ENCODE assay signal across 8 mouse cellular contexts in the genomic region with DNA sequence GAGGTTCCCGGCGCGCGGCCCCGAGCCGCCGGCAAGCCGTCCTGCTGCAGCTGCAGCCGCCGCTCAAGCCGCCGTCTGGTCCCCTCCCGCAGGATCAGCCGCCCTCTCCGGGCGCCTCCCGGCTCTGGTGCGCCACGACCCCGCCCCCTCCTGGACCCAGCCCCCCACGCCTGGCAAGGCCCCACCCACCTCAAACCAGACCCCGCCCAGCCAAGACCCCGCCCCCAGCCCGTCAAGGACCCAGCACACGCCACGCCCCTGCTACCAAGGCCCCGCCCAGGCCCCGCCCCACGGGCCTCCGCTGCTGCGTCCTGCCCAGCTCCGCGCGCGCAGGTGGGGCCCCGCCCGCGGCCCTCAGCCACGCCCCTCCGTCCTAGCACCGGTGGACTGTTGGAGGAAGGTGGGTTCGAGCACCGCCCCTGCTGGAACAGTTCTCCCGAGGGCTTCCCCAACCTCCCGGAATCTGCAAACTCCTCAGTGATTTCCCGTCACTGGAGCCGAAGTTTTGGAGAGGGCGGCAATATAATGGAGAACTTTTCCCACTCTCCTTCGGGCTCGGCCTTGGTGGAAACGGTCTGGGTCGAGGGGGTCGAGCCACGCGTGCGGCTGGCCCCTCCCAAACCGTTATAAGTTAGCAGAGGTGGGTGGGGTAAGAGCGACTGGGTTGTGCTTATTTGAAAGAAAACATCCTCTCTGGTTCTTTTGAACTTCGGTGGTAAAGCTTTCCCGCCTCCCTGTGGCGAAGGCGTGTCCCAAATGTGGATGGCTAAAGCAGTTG. TPM values are rescaled to one million over a fixed set of nuclear protein-coding genes. Genes with fewer than 3 reads are reported as not detected.
DNase-seq lines count a peak whose midpoint lies in the region; ATAC-seq lines count a peak whose summit lies in the region.

A gene (minus strand): TSS at position 158 of the 778 bp plus-strand sequence.

- H3K4me1 ChIP-seq in lung, embryonic 16.5 days (replicated peaks; ENCODE audit: control insufficient read depth, insufficient read depth, low read length), result peaks cover 36% of the 10 kb centered on the region

- H3K36me3 ChIP-seq in lung, embryonic 16.5 days (ENCODE audit: control insufficient read depth, insufficient read depth, low read length), result no peaks in the 10 kb centered on the region

- H3K4me3 ChIP-seq in lung, embryonic 16.5 days (ENCODE audit: low read length), result peak within 1 kb of the TSS; percentile 72

- H3K9ac ChIP-seq in lung, embryonic 16.5 days (ENCODE audit: low read length), result peak within 1 kb of the TSS; percentile 87

- ATAC-seq in lung, embryonic 16.5 days (ENCODE audit: low read depth), result peak; percentile 94

- H3K27ac ChIP-seq in lung, embryonic 16.5 days (ENCODE audit: low read length), result peak within 1 kb of the TSS; percentile 90

- H3K4me2 ChIP-seq in lung, embryonic 16.5 days (ENCODE audit: low read depth, low read length), result peak within 1 kb of the TSS; percentile 74

- WGBS in lung, embryonic 16.5 days, result 2% methylated on average over 48 of the region's 62 CpGs

- no peaks in the 10 kb centered on the region for H3K27me3 ChIP-seq in lung, embryonic 16.5 days (ENCODE audit: control insufficient read depth, insufficient read depth, low read depth, low read length)

- peak; percentile 97 for DNase-seq in Muller cell, postnatal 12 days (ENCODE audit: inconsistent ontology term)
- DNase-seq in cerebellum, adult 8-10 months, result peak; percentile 47
- peak; percentile 94 for DNase-seq in forelimb bud, embryonic 11.5 days (ENCODE audit: low read depth, low spot score)
- peak; percentile 98 for DNase-seq in heart, postnatal 4 days
- peak; percentile 89 for DNase-seq in layer of hippocampus, adult 9-11 months
- DNase-seq in ovary, adult 18-20 months (ENCODE audit: low spot score), result peak; percentile 92
- peak; percentile 96 for DNase-seq in thymus, postnatal 0 days (ENCODE audit: low spot score)

- H3K9me3 ChIP-seq in lung, embryonic 16.5 days (ENCODE audit: control insufficient read depth, low read length), result no peaks in the 10 kb centered on the region

RNA-seq across cellular contexts. Expression of the gene that starts here (rescaled TPM):
- 10 to 100 TPM; 82.2 to 85.0 TPM for total RNA-seq in heart, postnatal 4 days (2021)
- polyA plus RNA-seq in lung, embryonic 16.5 days (2015; fragmentation: Nextera tagmentation; extraction: Ambion mirVana), result 19.7 and 20.7 TPM in 2 replicates
- 6.1 and 6.2 TPM in 2 replicates for polyA plus RNA-seq in thymus, postnatal 0 days (2015; fragmentation: Nextera tagmentation; extraction: Ambion mirVana)

Comparison
In these comparisons a context has a peak if more than half of its experiments do, and no peak if none do; other contexts are left out.
1. Peak in every context shown above with its lines: DNase-seq, ATAC-seq, H3K4me3 ChIP-seq and H3K27ac ChIP-seq.
2. DNase-seq: peak in every context shown above with its lines; median percentile 98 in heart, postnatal 4 days; 97 in Muller cell, postnatal 12 days; 96 in thymus, postnatal 0 days; 94 in forelimb bud, embryonic 11.5 days; 92 in ovary, adult 18-20 months; 89 in layer of hippocampus, adult 9-11 months; 47 in cerebellum, adult 8-10 months.